In the genomic region with DNA sequence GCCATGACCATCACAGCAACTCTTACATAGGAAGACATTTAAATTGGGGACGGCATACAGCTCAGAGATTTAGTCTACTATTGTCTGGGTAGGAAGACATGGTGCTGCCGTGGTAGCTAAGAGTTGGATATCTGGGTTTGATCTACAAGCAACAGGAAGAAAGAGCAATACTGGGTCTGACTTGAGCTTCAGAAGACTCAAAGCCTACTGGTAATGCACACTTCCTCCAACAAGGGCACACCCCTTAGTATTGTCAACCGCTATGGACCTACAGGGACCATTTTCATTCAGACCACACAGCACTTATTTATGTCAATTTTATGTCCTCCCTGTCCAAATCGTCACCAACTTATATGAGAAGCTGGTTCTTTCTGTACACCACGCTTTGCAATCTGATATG, we compare ENCODE assay signal across 25 mouse cellular contexts.
DNase-seq lines count a peak whose midpoint lies in the region; ATAC-seq lines count a peak whose summit lies in the region.
"Had no signal": no experiment of that assay in that cellular context is flagged by ENCODE, and none has a peak within 500 bp of the region (broad histone marks: within the 10 kb centered on the region; RNA-seq: fewer than 3 reads in every experiment).

No protein-coding gene starts in this region.

- DNase-seq in CD4-positive helper T cell, adult 2 months (ENCODE audit: low read depth, low spot score) = peak; percentile 47
- DNase-seq in gastrocnemius, adult 18-20 months (ENCODE audit: low spot score) = no peak
- DNase-seq in hindbrain, embryonic 14.5 days (ENCODE audit: low spot score) = no peak
- DNase-seq in cerebellum, postnatal 36 days = no peak
- DNase-seq: adrenal gland, adult 2 months; adrenal gland, postnatal 10 days; adrenal gland, postnatal 25 days; B cell, adult 2 months; cerebellum, adult 11 months; cerebellum, adult 2 months; cerebellum, adult 9-10 months; cerebellum, postnatal 10 days; cerebellum, postnatal 25 days; embryo, embryonic 11 days had no signal

- no peak overlapping the region for H3K4me2 ChIP-seq in hindbrain, embryonic 14.5 days (replicated peaks)
- H3K4me2 ChIP-seq: embryonic facial prominence, embryonic 13.5 days; embryonic facial prominence, embryonic 15.5 days; forebrain, embryonic 12.5 days had no signal

- no peaks in the 10 kb centered on the region for H3K36me3 ChIP-seq in hindbrain, embryonic 14.5 days (replicated peaks; ENCODE audit: control insufficient read depth, insufficient read depth)
- H3K36me3 ChIP-seq: embryonic facial prominence, embryonic 13.5 days; embryonic facial prominence, embryonic 15.5 days; forebrain, embryonic 10.5 days; forebrain, embryonic 12.5 days had no signal

- no peak overlapping the region for H3K27ac ChIP-seq in hindbrain, embryonic 14.5 days
- H3K27ac ChIP-seq: embryonic facial prominence, embryonic 13.5 days; embryonic facial prominence, embryonic 15.5 days; forebrain, embryonic 10.5 days; forebrain, embryonic 12.5 days had no signal

- no peaks in the 10 kb centered on the region for H3K4me1 ChIP-seq in hindbrain, embryonic 14.5 days (replicated peaks; ENCODE audit: control insufficient read depth, insufficient read depth, low read length)
- H3K4me1 ChIP-seq: embryonic facial prominence, embryonic 15.5 days; forebrain, embryonic 10.5 days; forebrain, embryonic 12.5 days had no signal

- no peak overlapping the region for H3K4me3 ChIP-seq in hindbrain, embryonic 14.5 days (replicated peaks; ENCODE audit: low read length)
- H3K4me3 ChIP-seq: embryonic facial prominence, embryonic 13.5 days; embryonic facial prominence, embryonic 15.5 days; erythroblast, embryonic 14.5 days; forebrain, embryonic 10.5 days; forebrain, embryonic 12.5 days had no signal

- H3K9me3 ChIP-seq in hindbrain, embryonic 14.5 days (ENCODE audit: control insufficient read depth, low read length) = no peaks in the 10 kb centered on the region
- H3K9me3 ChIP-seq: embryonic facial prominence, embryonic 13.5 days; embryonic facial prominence, embryonic 15.5 days; forebrain, embryonic 10.5 days; forebrain, embryonic 12.5 days had no signal

- no peak overlapping the region for H3K9ac ChIP-seq in hindbrain, embryonic 14.5 days
- H3K9ac ChIP-seq: embryonic facial prominence, embryonic 13.5 days; embryonic facial prominence, embryonic 15.5 days; forebrain, embryonic 12.5 days had no signal

- ATAC-seq in CD4-positive, CD25-positive, alpha-beta regulatory T cell, adult 4 months = peak; percentile 86
- peak; percentile 78 for ATAC-seq in activated CD4-positive, CD25-positive, alpha-beta regulatory T cell, adult 4 months
- peak; percentile 74 for ATAC-seq in inflammation-experienced regulatory T-cells, adult 6 months
- ATAC-seq in megakaryocyte-erythroid progenitor cell, adult 5-6 weeks (replicated peaks; ENCODE audit: low FRiP score, low TSS enrichment, poor library complexity, severe bottlenecking) = no peak
- no peak for ATAC-seq in hindbrain, embryonic 14.5 days (ENCODE audit: low FRiP score)
- ATAC-seq: forebrain, embryonic 14.5 days; forebrain, embryonic 16.5 days had no signal

- H3K27me3 ChIP-seq in hindbrain, embryonic 14.5 days (ENCODE audit: control insufficient read depth, insufficient read depth, low read length) = no peaks in the 10 kb centered on the region
- H3K27me3 ChIP-seq: embryonic facial prominence, embryonic 13.5 days; embryonic facial prominence, embryonic 15.5 days; forebrain, embryonic 12.5 days had no signal

- WGBS in hindbrain, embryonic 14.5 days = 94% methylated on average over 5 of the region's 5 CpGs

Comparison
In these comparisons a context has a peak if more than half of its experiments do, and no peak if none do; other contexts are left out.
1. ATAC-seq: peak in CD4-positive, CD25-positive, alpha-beta regulatory T cell, adult 4 months (single experiment), activated CD4-positive, CD25-positive, alpha-beta regulatory T cell, adult 4 months (single experiment) and inflammation-experienced regulatory T-cells, adult 6 months (single experiment); none in megakaryocyte-erythroid progenitor cell, adult 5-6 weeks (single experiment) and hindbrain, embryonic 14.5 days (single experiment).